Mouse (Mus musculus): Measurements from ENCODE around the gene Aqp7. TPM values are rescaled to one million over a fixed set of nuclear protein-coding genes. Genes with fewer than 3 reads are reported as not detected.

The Aqp7 gene
- total RNA-seq, 2 experiments from 2014 or later = not detected

DNA sequence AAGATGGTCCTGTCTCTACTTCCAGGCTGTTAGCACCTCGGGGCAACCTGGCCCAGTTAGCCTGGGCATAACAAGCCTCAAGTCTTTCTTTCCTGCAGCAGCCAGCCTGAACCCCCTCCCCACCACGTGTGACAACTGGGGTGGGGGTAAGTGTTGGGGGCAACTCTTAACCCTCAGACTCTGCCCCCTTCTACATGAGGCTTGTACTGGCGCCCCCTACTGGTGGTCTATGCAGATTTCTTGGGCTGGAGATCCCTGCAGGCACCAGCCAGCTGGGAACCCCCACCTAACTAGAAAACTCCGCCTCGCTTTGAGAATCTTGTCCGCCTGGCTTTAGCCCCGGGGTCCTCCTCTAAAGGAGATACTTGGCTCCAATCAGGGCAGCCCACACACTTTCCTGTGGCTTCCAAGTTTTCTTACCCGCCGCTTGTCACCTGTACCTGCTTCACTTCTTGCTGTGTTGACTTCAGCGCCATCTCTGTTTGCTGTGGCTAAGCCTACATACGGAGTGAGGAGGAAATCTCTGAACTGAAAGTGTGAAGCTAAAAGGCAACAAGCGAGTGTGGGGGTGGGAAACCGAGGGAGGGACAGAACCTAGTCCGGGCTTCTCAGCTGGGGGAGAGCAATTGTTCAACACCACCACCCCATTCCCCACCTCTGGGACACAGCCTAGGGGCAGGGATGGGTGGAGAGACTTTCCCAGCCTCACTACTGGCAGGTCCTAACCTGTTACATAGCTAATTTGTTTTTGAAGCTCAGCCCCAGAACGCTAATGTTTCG, 16.1 kb upstream of the Aqp7 start:
- no peak for DNase-seq (ENCODE audit: low spot score in 2 of 2)
- intact Hi-C loops (cut with DNase I) = no loop called here

DNA sequence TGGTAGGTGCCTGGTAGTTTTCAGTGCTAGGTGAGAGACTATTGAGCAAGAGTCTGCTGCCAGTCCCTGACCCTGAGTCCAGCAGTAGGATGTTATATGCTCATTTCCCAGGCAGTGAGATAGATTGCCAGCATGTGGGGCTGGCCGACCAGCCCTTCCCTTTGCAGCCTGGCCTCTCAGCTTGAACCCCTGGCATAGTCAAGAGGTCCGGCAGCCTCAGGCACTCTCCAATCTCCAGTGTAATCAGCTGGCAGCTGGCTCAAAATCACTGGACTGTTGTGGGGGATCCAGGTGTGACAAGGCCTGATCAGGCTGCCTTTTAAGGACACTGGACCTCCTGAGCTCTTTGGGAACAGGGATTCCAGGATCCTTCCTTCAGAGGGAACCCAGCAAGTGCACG, 15.4 kb upstream of the Aqp7 start:
- intact Hi-C loops (cut with DNase I) = no loop called here
- DNase-seq (ENCODE audit: low spot score in 2 of 2) = no peak

- intact Hi-C loops (cut with DNase I) = loop anchor here (10.0 kb wide), 1 partner anchor 227 kb away; no protein-coding TSS in a partner anchor
- DNase-seq (ENCODE audit: low spot score in 2 of 2) = no peak
Observed at GRCm38 (mm10) chr4:41057361-41057760, 9.4 kb upstream of the Aqp7 start.

- intact Hi-C loops (cut with DNase I) = loop anchor here (10.0 kb wide), 1 partner anchor 228 kb away; no protein-coding TSS in a partner anchor
- no peak for DNase-seq (ENCODE audit: low spot score in 2 of 2)
Observed at GRCm38 (mm10) chr4:41056742-41057332, 8.9 kb upstream of the Aqp7 start.

DNA sequence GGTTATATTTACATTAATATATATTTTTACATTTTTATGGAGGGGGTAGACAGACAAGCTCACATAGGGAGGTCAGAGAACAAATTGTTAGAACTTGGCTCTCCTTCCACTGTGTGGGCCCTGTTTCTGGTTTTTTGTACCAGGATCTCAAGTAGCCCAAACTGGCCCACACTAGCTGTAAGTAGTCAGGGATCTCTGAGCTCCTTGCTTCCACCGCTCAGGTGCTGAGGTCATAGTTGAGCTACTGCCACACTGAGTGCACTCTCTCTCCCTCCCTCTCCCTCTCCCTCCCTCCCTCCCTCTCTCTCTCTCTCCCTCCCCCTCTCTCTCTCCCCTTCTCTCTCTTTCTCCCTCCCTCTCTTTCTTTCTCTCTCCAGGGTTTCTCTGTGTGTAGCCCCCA, 8.3 kb upstream of the Aqp7 start:
- intact Hi-C loops (cut with DNase I) = loop anchor here (10.0 kb wide), 1 partner anchor 229 kb away; no protein-coding TSS in a partner anchor

DNA sequence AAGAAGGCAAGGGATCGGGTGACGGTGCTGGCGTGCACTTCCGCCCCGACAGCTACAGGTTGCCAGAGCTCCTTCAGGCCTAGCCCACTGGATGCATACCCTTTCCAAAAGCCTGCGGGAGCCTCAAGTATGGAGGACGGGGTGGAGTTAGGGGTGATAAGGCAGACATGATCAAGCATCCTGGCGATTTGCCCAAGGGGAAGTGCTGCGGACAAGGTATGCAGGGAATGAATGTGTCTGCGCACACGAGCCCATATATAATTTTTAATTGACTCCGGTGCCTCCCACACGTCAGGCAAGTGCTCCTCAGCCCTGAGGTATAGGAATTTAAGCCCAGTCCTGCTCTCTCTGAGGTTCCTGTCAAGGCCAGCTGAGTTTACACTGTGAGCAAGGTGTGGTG, 7.2 kb upstream of the Aqp7 start:
- intact Hi-C loops (cut with DNase I) = loop anchor here (10.0 kb wide), 1 partner anchor 230 kb away; no protein-coding TSS in a partner anchor
- DNase-seq (ENCODE audit: low spot score in 2 of 2) = no peak

More for the DNA sequence above, 8.3 kb upstream of the Aqp7 start:
- DNase-seq (ENCODE audit: low spot score in 2 of 2) = no peak

DNA sequence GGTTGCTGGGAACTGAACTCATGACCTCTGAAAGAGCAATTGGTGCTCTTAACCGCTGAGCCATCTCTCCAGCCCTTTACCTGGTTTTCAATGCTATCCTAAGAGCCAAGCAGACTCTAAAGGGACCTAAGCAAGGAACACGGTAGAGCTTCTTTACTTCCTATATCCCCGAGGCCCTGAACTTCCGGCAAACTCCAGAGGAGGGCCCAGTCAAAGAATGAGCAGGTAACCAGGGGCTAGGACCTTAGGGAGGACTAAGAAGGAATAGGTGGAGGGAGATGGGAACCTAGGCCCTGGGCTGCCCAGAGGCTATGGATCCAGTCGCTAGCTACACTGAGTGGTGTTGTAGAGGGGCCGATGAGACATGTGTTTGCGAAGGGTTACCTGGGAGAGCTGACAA, 3.8 kb upstream of the Aqp7 start:
- intact Hi-C loops (cut with DNase I) = loop anchor here (2.0 to 10.0 kb wide), 3 partner anchors 67 to 233 kb away; no protein-coding TSS in a partner anchor

GRCm38 (mm10) chr4:41050726-41051675, 3.1 kb upstream of the Aqp7 start:
- intact Hi-C loops (cut with DNase I) = loop anchor here (5.0 to 10.0 kb wide), 2 partner anchors 176 to 234 kb away; no protein-coding TSS in a partner anchor

More for the DNA sequence above, 3.8 kb upstream of the Aqp7 start:
- DNase-seq (ENCODE audit: low spot score in 2 of 2) = no peak

DNA sequence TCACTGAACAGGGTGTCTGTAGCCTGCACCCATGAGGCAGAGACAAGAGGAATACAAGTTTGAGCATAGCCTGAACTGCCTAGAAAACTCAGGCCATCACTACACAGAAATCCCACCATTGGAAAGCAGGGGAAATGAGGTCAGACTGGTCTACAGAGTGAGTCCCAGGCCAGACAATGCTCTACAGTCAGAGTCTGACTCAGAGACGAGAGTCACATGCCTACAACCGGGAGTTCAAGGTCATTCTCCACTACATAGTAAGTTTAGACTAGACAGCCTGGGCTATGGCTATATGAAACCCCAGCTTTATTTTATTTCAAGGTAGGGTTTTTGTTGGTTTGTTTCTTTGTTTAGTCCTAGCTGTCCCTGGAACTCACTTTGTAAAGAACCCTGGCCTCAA, 987 bp upstream of the Aqp7 start:
- intact Hi-C loops (cut with DNase I) = no loop called here
- no peak for DNase-seq (ENCODE audit: low spot score in 2 of 2)

More at GRCm38 (mm10) chr4:41050726-41051675, 3.1 kb upstream of the Aqp7 start:
- peak; percentile 84 to 92 for DNase-seq (ENCODE audit: low spot score in 2 of 2)

DNA sequence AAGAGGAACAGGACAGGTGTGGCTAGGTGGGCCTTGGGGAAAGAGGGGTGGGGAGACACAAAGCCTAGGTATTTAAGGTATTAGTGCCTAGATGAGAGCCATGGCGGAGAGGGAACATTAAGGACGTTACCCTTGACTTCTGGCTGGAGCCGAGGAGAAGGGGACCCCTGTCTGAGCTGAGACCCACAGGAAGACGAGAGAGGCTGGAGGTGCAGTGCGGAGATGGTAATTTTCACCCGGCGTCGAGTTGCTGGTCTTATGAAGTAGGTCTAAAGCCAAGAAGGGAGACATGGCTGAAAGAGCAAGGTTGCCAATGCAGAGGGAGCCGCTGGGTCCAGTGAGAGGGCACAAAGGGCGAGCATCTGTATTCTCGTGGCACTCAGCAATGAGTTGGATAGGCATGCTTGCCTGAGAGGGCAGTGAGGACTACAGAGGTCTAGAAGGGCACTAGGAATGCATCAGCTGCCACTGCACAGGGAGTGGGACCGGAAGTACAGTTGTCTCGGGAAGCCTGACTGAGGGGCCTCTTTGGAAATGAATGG, 1.6 kb downstream of the Aqp7 start:
- intact Hi-C loops (cut with DNase I) = no loop called here
- no peak for DNase-seq (ENCODE audit: low spot score in 2 of 2)

DNA sequence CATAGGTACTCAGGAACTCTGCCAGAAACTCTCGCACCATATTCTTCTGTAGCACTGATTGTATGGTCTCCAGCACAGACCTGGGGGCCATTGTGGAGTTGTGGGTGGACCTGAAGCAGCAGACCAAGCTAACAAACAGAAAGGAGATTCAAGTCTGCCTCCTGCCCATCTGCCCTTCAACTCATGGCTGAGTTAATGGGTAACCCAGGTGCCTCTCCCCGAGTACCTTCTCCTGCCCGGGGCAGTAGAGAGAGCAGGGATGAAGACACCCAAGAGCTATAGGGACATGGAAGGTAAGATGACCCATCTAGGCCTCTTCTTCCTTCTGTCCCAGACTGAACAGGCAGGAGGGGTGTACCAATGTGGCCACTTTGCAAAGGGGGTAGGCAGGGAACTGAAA, 2.7 kb downstream of the Aqp7 start:
- intact Hi-C loops (cut with DNase I) = no loop called here
- DNase-seq (ENCODE audit: low spot score in 2 of 2) = no peak

DNA sequence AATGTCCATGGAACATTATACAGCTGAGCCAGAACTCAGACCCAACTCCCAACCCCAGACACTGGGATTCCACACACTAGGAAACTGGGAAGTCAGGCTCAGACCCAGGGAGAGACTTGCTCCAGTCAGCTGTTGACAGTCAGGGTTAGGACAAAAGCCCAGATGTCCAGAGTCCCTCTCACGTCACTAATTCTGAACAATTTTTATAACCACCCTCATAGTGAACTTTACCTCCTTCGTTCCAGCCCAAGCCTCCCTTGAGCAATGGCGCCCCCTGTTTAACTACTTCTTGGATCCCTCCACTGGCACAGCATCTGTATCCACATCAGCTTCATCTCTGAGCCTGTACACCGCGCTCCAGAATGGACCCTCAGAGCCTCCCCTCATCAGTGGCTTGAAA, 4.0 kb downstream of the Aqp7 start:
- intact Hi-C loops (cut with DNase I) = no loop called here
- no peak for DNase-seq (ENCODE audit: low spot score in 2 of 2)

DNA sequence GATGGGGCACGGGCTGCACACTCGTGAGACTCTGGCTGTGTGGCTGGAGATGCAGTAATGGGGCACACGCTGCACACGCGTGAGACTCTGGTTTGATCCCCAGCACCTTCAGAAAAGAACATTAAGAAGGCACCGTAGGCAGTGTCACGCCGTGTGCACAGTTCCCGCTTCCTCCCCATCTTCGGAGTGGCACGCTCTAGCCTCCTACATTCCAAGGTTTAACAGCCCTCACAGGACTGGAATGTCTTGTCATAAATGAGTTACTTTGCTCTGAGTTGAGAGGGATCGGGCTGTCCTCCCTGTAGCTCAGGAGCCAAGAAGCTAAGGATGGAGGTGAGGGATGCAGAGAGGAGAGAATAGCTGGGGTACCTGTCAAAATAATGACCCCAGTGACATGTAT, 5.1 kb downstream of the Aqp7 start:
- intact Hi-C loops (cut with DNase I) = no loop called here
- no peak for DNase-seq (ENCODE audit: low spot score in 2 of 2)

DNA sequence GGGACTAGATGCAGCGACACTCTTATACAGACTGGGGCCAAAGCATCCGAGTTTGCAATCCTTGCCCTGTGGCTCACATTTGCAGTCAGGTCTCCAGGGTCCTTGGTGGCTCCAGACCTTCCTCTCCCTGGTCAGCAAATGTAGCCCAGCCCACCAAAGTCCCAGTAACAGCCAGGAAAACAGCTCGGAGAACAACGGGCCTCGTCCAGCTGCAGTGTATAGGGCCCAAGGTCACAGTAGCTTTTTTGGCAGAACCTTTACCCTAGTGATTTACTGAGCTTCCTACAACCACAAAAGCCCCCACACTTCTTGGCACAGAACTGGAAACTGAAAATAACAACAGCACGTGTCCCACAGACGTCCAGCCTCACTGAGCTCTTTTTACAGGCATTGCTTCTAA, 7.0 kb downstream of the Aqp7 start:
- intact Hi-C loops (cut with DNase I) = no loop called here
- DNase-seq (ENCODE audit: low spot score in 2 of 2) = no peak

DNA sequence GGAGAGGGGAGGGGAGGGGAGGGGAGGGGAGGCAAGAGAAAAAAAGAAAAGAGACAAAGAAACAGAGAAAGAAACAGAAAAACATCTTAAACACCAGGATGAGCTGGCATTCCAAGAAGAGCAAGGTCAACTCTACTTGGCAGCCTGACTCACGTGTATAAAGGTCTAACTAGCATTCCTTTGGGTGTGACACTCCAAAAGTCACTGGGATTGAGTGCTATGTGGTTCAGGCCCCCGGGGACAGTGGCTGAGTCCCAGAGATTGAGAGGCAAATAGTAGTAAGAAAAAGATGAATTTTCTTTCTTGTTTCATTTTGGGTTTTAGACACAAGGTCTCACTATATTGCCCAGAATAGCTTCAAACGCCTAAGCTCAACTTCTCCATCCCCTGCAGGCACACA, 10.0 kb downstream of the Aqp7 start:
- DNase-seq (ENCODE audit: low spot score in 2 of 2) = no peak
- intact Hi-C loops (cut with DNase I) = no loop called here

DNA sequence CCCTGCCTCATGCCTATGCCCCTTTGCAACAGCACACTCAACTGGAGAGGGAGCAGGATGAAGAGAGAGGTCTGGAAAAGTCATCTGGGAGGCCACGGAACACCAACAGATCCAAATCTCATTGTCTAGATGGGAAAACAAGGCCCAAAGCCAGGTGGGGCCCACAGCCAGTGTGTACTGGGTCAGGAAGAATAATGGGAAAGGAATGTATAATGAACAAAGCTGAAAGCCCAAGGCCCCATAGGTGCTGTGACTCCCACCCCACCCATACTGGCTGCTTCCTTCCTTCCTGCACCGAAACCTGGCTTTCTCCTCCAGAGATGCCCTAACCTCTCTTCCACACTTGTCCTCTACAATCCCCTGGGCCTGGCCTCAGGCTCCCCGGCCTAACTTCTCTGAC, 16.7 kb downstream of the Aqp7 start:
- intact Hi-C loops (cut with DNase I) = no loop called here
- DNase-seq (ENCODE audit: low spot score in 2 of 2) = no peak

- DNase-seq (ENCODE audit: low spot score in 2 of 2) = peak; percentile 75 to 89
- intact Hi-C loops (cut with DNase I) = loop anchor here (10.0 kb wide), 1 partner anchor 145 kb away; no protein-coding TSS in a partner anchor
Observed at GRCm38 (mm10) chr4:41029372-41029771, 18.6 kb downstream of the Aqp7 start.

DNA sequence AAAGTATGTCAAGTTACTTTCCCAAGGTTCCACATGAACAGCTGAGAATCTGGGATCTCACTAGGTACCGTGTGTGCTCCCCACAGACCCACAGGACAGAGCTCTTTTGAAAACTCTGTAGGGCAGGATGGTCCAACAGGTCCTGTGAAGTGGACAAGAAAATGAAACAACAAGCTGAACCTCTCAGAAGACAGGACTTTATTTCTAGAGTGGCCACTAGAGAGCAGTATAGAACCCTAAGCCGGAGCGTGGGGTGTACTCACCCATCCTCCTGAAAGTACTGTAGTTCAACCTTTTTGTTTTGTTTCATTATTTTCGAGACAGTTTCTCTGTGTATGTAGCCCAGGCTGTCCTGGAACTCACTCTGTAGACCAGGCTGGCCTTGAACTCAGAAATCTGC, 19.7 kb downstream of the Aqp7 start:
- intact Hi-C loops (cut with DNase I) = loop anchor here (10.0 kb wide), 1 partner anchor 143 kb away; no protein-coding TSS in a partner anchor
- DNase-seq (ENCODE audit: low spot score in 2 of 2) = no peak

GRCm38 (mm10) chr4:41027872-41028271, 20.1 kb downstream of the Aqp7 start:
- intact Hi-C loops (cut with DNase I) = loop anchor here (10.0 kb wide), 1 partner anchor 143 kb away; no protein-coding TSS in a partner anchor

More at GRCm38 (mm10) chr4:41027872-41028271, 20.1 kb downstream of the Aqp7 start:
- DNase-seq (ENCODE audit: low spot score in 2 of 2) = no peak

Data from left cerebral cortex, postnatal 14 days (tissue).